Mouse (Mus musculus): ENCODE data around the gene Uchl4.

GRCm38 (mm10) chr9:64252591-64253020, 17.6 kb downstream of the Uchl4 start:
- TF ChIP-seq CTCF (IDR thresholded peaks at IDR 0.05; ENCODE audit: insufficient read depth, low read length) (no peak), POLR2A (IDR thresholded peaks at IDR 0.05; ENCODE audit: borderline replicate concordance, extremely low read depth, low read depth, low read length) (no peak)
